Mouse (Mus musculus) common myeloid progenitor, adult 5-6 weeks (primary cell): ENCODE data around the gene Fam71e1. TPM values are rescaled to one million over a fixed set of nuclear protein-coding genes. Genes with fewer than 3 reads are reported as not detected.

ENCODE experiments used
- ATAC-seq: replicated peaks from 2 replicates; pipeline ENCODE4 v1.8.0; 2016; ENCODE audit warnings: low read depth, mild to moderate bottlenecking, moderate TSS enrichment, inconsistent platforms; ENCODE audit not compliant: poor library complexity, severe bottlenecking
- total RNA-seq: library from RNA; stranded (forward); fragments of 200-1000, 187-1606 nt; gene quantifications from 2 replicates; pipeline ENCODE4 v1.2.3, GENCODE M21; 2017

Gene Fam71e1
- total RNA-seq, 1 experiment from 2014 or later = not detected

- no peak for ATAC-seq
Measured at GRCm38 (mm10) chr7:44532918-44533745, 36.8 kb downstream of the Fam71e1 start.

- no peak for ATAC-seq
Measured at GRCm38 (mm10) chr7:44533746-44534045, 37.3 kb downstream of the Fam71e1 start.

DNA sequence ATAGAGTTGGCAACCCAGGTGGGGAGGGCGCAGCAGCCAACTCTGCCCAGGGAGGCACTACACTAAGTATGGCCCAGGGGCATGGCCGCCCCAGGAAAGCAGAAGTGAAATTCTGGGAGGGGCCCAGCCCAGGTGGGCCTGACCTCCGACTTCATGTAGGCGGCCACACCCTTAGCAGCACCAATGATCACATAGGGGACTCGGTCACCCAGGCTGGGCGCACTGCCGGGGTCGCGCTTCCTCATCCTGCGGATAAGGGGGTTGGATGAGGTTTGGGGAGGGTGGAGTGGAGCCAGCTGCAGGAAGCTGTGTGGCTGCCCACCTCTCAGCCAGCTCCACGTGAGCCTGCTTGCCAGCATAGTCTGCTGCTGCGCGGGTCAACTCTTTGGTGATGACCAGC, 37.9 kb downstream of the Fam71e1 start:
- ATAC-seq = peak; percentile 79

DNA sequence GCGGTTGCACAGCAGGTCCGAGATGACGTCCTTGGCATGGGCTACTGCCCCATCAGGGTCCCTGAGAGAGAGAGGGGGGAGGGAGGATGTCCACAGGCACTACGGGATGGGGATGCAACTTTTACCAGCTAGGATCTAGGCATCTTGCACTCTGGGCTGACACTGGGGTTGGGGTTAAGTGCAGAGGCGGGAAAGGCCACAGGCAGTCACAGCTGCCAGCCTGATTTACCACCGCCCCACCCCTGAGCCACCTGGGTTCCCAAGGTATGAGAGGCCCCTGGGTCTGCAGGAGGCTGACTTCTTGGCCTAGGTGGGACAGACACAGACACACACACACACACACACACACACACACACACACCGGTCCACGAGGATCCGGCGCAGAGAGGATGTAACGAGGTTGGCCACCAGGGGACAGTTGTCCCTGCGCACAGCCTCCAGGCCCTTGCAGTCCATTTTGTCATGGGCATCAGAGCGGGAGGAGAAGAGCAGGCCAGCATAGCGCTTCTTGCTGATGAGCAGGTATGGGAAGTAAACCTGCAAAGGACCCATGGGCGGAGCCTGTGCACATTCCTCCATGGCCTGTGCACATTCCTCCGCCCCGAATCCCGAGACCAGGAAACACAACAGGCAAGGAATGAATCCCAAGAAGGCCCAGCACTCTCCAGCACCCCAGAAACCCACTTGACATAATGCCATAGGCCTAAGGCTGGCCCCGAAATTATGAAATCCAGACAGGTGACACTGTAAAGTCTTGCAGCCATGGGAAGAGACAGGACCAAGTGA, 38.5 kb downstream of the Fam71e1 start:
- ATAC-seq = no peak

DNA sequence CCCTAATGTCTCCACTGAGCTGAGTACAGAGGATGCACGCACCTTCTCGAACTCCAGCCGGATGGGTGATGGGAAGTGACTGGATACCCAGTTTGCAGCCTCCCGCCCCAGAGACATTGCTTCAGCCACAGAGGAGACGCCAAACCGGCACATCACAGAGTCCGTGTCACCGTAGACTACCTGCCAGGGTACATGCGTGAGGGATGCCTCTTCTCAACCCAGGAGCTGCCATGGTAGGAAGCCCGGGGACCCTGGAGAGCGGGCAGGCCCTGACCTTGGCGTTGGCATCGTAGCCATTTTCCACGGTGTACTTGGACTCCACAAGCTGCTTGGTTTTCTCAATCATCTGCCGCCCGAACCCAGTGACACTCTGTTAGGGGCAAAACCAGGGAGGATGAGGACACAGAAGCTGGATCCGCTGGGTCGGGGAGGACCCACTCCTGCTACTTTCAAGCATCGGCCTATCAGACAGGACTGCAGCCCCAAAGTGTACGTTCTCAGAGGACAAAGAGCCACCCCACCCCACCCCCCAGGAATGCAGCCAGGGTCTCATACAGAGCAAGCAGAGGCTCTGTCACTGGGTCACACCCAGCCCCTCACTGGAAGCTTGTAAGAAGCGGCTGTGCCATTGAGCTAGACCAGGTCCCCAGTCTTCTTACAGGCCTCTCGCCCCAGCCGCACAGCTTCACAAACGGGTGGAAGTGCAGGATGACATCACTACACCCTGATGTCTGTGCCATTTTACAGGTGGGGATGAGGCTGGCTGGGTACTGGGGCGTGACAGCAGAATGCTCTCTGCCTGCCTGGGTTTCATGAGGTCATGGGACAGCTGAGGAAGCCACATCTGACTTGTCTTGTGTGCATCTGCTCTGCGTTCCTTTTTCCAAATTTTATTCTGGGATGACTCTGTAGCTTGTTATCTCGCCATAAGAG, 39.5 kb downstream of the Fam71e1 start:
- ATAC-seq = no peak

DNA sequence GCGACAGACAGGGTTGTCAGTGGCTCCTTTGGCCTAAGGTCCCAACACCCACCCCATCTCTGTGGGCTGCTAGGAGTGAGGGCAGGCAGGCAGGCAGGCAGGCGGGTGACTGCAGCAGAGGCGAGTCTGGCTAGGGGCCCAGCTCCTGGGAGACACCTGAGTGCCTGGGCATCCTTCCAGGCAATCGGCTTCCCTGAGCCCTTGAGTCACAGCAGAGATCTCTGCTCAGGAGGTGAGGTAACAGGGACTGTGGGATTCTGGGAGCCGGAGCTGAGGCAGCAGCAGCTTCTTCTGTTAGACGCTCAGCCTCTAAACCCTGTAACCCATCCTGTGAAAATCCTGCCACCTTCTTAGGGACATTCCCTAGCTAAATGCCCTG, 40.2 kb downstream of the Fam71e1 start:
- no peak for ATAC-seq

- no peak for ATAC-seq
Measured at GRCm38 (mm10) chr7:44537009-44537408, 40.6 kb downstream of the Fam71e1 start.

DNA sequence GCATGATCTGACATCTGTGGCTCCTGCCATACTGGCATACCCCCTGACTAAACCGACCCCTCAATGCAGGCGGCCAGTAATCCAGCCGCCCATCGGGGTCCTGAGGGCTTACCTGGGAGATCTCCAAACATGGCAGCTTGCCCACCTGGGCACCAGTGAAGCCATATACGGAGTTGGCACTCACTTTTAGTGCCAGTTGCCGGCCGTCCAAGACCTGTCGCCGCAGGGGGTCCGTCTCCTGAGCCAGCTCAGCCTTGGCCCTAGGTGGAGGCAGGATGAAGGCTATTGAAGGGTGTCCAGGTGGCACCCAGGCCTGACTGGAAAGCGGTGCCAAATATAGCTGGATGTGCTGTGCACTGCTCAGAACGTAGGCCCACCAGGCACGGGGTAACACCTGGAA, 41.1 kb downstream of the Fam71e1 start:
- no peak for ATAC-seq

DNA sequence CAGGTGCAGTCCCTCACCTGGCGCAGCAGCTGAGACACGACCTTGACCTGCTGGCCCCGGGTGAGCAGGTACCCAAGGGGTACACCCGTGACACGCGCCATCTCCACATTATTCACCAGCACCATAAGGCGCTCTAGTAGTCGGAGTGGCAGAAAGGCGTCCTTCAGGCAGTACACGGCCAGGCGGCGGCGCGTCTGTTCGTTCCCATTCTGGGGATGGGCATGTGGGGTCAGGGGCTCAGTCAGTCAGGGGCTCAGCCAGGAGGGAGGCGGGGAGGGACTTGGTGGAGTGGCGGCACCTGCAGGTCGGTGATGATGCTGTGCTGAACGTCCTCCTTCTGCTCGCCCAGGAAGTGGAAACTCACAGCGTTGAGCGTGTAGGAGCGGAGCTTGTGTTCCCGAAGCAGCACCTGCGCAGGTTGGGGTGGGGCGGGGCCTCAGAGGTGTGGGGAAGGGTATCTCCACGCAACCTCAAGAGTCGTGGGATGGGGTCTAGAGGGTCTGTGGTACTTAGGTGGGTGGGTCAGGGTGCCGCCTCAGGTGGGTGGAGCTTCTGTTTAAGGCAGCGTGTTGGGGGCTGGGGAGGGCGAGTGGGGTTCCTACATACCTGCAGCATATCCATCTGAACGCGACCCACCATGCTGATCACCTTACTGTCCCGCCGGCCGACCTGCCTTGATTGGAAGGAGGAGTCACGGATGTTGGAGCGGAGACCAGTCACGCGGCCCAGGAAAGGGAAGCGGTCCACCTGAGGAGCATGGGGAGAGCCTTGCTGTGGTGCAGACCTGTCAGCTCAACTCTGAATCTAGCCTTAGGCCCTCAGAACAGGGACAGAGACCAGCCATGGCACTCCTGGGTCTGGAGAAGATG, 42.6 kb downstream of the Fam71e1 start:
- no peak for ATAC-seq

DNA sequence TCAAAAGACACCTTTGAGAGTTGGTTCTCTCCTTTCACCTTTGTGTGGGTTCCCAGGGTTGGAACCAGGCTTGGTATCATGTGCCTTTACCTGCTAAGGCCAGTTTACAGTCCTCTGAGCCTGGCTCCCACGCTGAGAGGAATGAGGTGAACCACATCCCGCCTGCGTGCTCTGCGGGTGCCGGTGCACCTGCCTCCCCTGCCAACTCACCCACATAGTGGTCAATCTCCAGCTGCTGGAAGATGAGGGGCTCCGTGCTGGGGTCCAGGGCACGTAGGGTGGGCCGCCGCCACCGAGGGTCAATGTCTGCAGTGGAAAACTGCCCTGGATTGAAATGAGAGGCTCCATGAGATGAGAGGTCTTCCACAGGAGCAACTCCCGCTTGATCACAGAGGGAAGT, 46.2 kb downstream of the Fam71e1 start:
- no peak for ATAC-seq

GRCm38 (mm10) chr7:44543071-44543470, 46.7 kb downstream of the Fam71e1 start:
- ATAC-seq = no peak

DNA sequence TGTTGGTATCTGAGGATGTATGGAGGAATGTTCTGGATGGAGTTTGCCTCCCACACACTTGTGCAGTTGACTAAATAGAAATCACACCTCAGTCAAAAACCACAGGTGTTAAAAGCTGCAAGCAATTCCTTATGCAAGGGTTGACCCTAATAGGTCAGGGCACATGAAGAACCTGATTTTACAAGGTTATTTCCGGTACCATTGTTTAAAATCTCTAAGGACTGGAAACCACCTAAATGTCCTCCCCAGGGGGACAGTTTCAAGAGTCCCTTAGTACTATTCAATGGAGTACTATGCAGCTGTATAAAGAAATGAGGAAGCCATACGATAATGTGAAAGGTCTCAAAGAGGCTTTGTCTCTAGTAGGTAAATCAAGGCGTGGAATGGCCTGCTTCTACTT, 49.9 kb downstream of the Fam71e1 start:
- ATAC-seq = no peak

DNA sequence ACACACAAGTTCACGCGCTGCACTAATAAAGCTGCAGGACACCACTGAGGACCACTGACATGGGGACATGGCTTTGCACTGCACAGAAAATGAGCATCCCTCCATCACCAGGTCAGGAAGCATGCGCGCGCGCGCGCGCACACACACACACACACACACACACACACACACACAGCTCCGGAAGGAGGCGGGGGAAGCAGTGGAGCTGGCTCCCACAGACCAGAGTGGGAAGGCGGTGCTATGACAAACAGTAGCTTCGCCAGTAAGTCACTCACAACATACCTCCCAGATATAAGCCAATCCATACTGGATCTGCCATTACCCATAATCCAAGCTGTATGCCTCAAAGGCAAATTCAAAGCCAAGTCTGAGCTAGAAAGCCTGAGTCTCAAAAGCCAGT, 50.7 kb downstream of the Fam71e1 start:
- ATAC-seq = 0 out of 2 replicates have a peak, but pooled peaks have one; percentile 7

- no peak for ATAC-seq
Measured at GRCm38 (mm10) chr7:44547725-44548124, 51.3 kb downstream of the Fam71e1 start.

DNA sequence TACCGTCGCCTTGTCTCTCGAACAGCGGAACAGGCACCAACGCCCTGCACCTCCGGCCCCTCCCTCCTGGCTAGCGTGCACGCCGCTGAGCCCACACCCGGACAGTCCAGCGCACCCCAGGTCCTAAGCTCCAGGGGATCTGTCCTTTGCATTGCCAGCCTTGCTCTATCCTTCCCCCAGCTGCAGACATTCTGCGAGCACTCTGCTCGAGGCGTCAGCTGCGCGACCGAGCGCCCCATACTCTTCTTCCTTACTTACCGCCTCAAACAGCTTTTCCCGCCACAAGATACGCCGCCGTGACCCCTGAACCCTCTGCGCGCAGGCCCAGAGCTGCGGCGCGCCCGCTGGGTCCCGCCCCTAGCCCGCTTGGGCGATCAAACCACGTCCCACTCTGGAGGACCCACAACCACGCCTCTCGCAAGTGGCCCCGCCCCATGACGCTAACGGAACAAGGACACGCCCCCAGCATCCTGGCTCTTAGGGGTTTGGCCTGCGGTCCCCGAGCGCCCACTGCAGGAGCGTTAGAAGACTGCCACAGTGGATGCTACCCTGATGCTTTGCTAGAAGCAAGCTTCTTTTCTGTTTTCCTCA, 52.2 kb downstream of the Fam71e1 start, which contains the start of gene Pold1:
TSS of gene Pold1 (minus strand) at position 353 of the 591 bp plus-strand sequence.
- peak; percentile 77 for ATAC-seq

DNA sequence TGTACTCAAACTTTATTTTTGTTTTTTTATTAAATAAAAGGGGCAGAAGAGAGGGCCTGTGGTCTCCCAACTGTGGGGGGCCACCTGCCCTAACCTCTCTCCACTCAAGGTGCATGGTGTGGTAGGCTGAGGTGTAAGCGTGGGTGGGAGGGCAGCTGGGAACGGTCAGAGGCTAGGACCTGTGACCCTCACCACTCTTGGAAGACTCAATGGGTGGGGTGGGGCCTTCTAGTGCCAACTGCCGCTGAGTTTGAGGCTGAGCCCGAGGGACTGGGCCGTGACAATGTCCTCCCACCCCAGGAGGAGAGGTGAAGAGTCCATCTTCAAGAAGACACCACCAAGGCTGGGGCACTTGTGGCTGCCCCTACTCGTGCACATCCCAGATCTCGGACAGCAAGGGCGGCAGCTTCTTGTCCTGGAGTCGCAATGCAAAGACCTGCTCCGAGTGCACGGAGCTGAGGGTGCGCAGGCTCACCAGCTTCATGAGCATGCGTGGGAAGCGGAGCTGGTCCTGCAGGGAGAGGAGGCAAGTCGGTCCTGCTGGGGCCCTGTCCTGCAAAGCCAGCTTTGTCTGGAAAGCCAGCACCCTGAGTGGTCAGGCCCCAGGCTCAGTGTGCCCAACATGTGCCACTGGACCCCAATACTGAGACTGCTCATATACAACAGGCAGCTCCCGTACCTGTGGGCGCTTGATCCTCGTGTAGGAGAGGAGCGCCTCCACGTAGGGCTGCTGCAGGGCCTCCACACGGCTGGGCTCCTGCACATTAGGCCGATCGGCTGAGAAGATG, 53.4 kb downstream of the Fam71e1 start:
- ATAC-seq = no peak

- no peak for ATAC-seq
Measured at GRCm38 (mm10) chr7:44550409-44550678, 54.0 kb downstream of the Fam71e1 start.
